Mouse (Mus musculus) fat pad, adult 2 months (tissue): Measurements from ENCODE around the gene Usp40.
"Not testable (repeated sequence)": the region's sequence is repeated elsewhere in the genome, so short reads cannot be mapped to it uniquely, and the experiment has no call there.

Experiments
- DNase-seq: peaks from one replicate; pipeline ENCODE4 v3.0.0-alpha.2; 2011; ENCODE audit warnings: low read depth, low spot score; ENCODE audit errors: extremely low read depth

Usp40 gene

GRCm38 (mm10) chr1:88008211-88008697, at the start of gene Usp40:
Gene Usp40, minus strand, starts transcription at chr1:88008551.
- no peak for DNase-seq

GRCm38 (mm10) chr1:88055088-88055487, 46.7 kb upstream of the Usp40 start, which contains the start of gene Ugt1a10:
Gene Ugt1a10, plus strand, starts transcription at chr1:88055388.
- DNase-seq, result no peak

GRCm38 (mm10) chr1:88047408-88047807, 39.1 kb upstream of the Usp40 start:
- DNase-seq, result not testable (repeated sequence)

- DNase-seq, result not testable (repeated sequence)
These were observed 36.6 kb upstream of the Usp40 start for GRCm38 (mm10) chr1:88044832-88045437.

- not testable (repeated sequence) for DNase-seq
These were observed 34.7 kb upstream of the Usp40 start for GRCm38 (mm10) chr1:88043044-88043443.

GRCm38 (mm10) chr1:88025244-88025643, 16.9 kb upstream of the Usp40 start:
- not testable (repeated sequence) for DNase-seq

- DNase-seq, result no peak
These were observed 7.0 kb upstream of the Usp40 start for GRCm38 (mm10) chr1:88015371-88015770.

GRCm38 (mm10) chr1:88014671-88015070, 6.3 kb upstream of the Usp40 start:
- DNase-seq, result no peak

- DNase-seq, result no peak
These were observed 5.8 kb upstream of the Usp40 start for GRCm38 (mm10) chr1:88014194-88014593.

- DNase-seq, result peak; percentile 97
These were observed 5.4 kb upstream of the Usp40 start for GRCm38 (mm10) chr1:88013726-88014125.

- DNase-seq, result no peak
These were observed 1.2 kb upstream of the Usp40 start for GRCm38 (mm10) chr1:88009521-88009920.

- no peak for DNase-seq
These were observed 384 bp upstream of the Usp40 start for GRCm38 (mm10) chr1:88008735-88009134.

GRCm38 (mm10) chr1:88007692-88008210, 600 bp downstream of the Usp40 start:
- no peak for DNase-seq

- no peak for DNase-seq
These were observed 15.6 kb downstream of the Usp40 start for GRCm38 (mm10) chr1:87992716-87993115.

GRCm38 (mm10) chr1:87982291-87982690, 26.1 kb downstream of the Usp40 start:
- no peak for DNase-seq

- no peak for DNase-seq
These were observed 38.0 kb downstream of the Usp40 start for GRCm38 (mm10) chr1:87970381-87970780.

- DNase-seq, result no peak
These were observed 46.7 kb downstream of the Usp40 start for GRCm38 (mm10) chr1:87961459-87962167.

- no peak for DNase-seq
These were observed 47.6 kb downstream of the Usp40 start for GRCm38 (mm10) chr1:87960752-87961151.

- DNase-seq, result no peak
These were observed 48.3 kb downstream of the Usp40 start for GRCm38 (mm10) chr1:87959998-87960431.

- no peak for DNase-seq
These were observed 48.8 kb downstream of the Usp40 start for GRCm38 (mm10) chr1:87959532-87959931.

GRCm38 (mm10) chr1:87958931-87959330, 49.4 kb downstream of the Usp40 start:
- DNase-seq, result no peak

GRCm38 (mm10) chr1:87953073-87953472, 55.3 kb downstream of the Usp40 start:
- no peak for DNase-seq
